ENCODE assay signal across 36 mouse cellular contexts in genomic region chr6:146906000-146906786, GRCm38 (mm10). TPM values are rescaled to one million over a fixed set of nuclear protein-coding genes. Genes with fewer than 3 reads are reported as not detected.
DNase-seq lines count a peak whose midpoint lies in the region; ATAC-seq and TF ChIP-seq lines count a peak whose summit lies in the region.
"Had no signal": no experiment of that assay in that cellular context is flagged by ENCODE, and none has a peak within 500 bp of the region (broad histone marks: within the 10 kb centered on the region; RNA-seq: fewer than 3 reads in every experiment).

No protein-coding gene starts in this region.

- no peak overlapping the region for H3K9ac ChIP-seq in heart, adult 2 months (ENCODE audit: low read depth, low read length)
- no peak overlapping the region for H3K9ac ChIP-seq in kidney, embryonic 16.5 days (replicated peaks; ENCODE audit: low read length)
- H3K9ac ChIP-seq: embryonic facial prominence, embryonic 15.5 days; forebrain, embryonic 13.5 days; hindbrain, embryonic 12.5 days; intestine, embryonic 15.5 days; midbrain, embryonic 12.5 days; neural tube, embryonic 13.5 days had no signal

- peak overlapping the region; percentile 3; the same call in 1 of the 2 replicates for H3K27ac ChIP-seq in heart, adult 2 months
- H3K27ac ChIP-seq in heart, embryonic 10.5 days = no peak overlapping the region
- H3K27ac ChIP-seq in kidney, embryonic 16.5 days (ENCODE audit: low read length) = peak overlapping the region; percentile 41; the same call in 1 of the 2 replicates
- H3K27ac ChIP-seq in left cerebral cortex, adult 2 months = no peak overlapping the region
- H3K27ac ChIP-seq: embryonic facial prominence, embryonic 10.5 days; embryonic facial prominence, embryonic 15.5 days; forebrain, embryonic 13.5 days; hindbrain, embryonic 12.5 days; hindbrain, postnatal 0 days; intestine, embryonic 15.5 days; midbrain, embryonic 12.5 days; neural tube, embryonic 13.5 days had no signal

- TF ChIP-seq POLR2A in heart, adult 2 months (IDR thresholded peaks at IDR 0.05; ENCODE audit: insufficient read depth, low read depth, low read length) = no peak
- no peak for TF ChIP-seq POLR2A in myocyte (IDR thresholded peaks at IDR 0.05; ENCODE audit: insufficient read length, low read depth)

- TF ChIP-seq CTCF in heart, adult 2 months (IDR thresholded peaks at IDR 0.05) = no peak
- no peak for TF ChIP-seq CTCF in left cerebral cortex, adult 2 months (IDR thresholded peaks at IDR 0.05)

- DNase-seq in heart, adult 2 months = no peak
- no peak for DNase-seq in heart, embryonic 10.5 days (ENCODE audit: low spot score)
- no peak for DNase-seq in kidney, postnatal 4 days
- DNase-seq in left cerebral cortex, adult 2 months (ENCODE audit: extremely low spot score in 1 of 2, low spot score in 2 of 2) = no peak
- DNase-seq: adrenal gland, adult 2 months; adrenal gland, postnatal 36 days; cerebellum, adult 2 months; cerebellum, postnatal 14 days; gastrocnemius, postnatal 14 days; heart, adult 18-20 months; kidney, postnatal 10 days; layer of hippocampus, adult 9-11 months; lung, adult 18-20 months; lung, postnatal 10 days; right cerebral cortex, postnatal 4 days; thymus, adult 2 months; thymus, postnatal 4 days had no signal

- no peak overlapping the region for H3ac ChIP-seq in myocyte (ENCODE audit: control insufficient read depth, insufficient read length)

- peaks cover 29% of the 10 kb centered on the region for H3K4me1 ChIP-seq in heart, adult 2 months (ENCODE audit: control insufficient read depth, insufficient read depth, low read length)
- H3K4me1 ChIP-seq in heart, embryonic 10.5 days = peaks cover 38% of the 10 kb centered on the region
- peaks cover 43% of the 10 kb centered on the region for H3K4me1 ChIP-seq in kidney, embryonic 16.5 days (ENCODE audit: insufficient read depth, low read length)
- peaks cover 95% of the 10 kb centered on the region for H3K4me1 ChIP-seq in megakaryocyte, embryonic 14.5 days
- H3K4me1 ChIP-seq: hindbrain, embryonic 12.5 days; midbrain, embryonic 12.5 days had no signal

- H3K9me3 ChIP-seq in heart, embryonic 10.5 days = no peaks in the 10 kb centered on the region
- no peaks in the 10 kb centered on the region for H3K9me3 ChIP-seq in kidney, embryonic 16.5 days (ENCODE audit: low read length)
- no peaks in the 10 kb centered on the region for H3K9me3 ChIP-seq in megakaryocyte, embryonic 14.5 days
- H3K9me3 ChIP-seq: embryonic facial prominence, embryonic 15.5 days; forebrain, embryonic 13.5 days; hindbrain, embryonic 12.5 days; intestine, embryonic 15.5 days; midbrain, embryonic 12.5 days had no signal

- peaks cover 39% of the 10 kb centered on the region for H3K36me3 ChIP-seq in heart, adult 2 months (ENCODE audit: control insufficient read depth, insufficient read depth, low read length)
- peaks cover 8% of the 10 kb centered on the region for H3K36me3 ChIP-seq in heart, embryonic 10.5 days
- H3K36me3 ChIP-seq in kidney, embryonic 16.5 days (ENCODE audit: insufficient read depth, low read length) = peaks cover 5% of the 10 kb centered on the region; the same call in 1 of the 2 replicates
- peaks cover 21% of the 10 kb centered on the region for H3K36me3 ChIP-seq in megakaryocyte, embryonic 14.5 days (replicated peaks; ENCODE audit: low read length)
- peaks cover 5% of the 10 kb centered on the region for H3K36me3 ChIP-seq in myocyte (ENCODE audit: control insufficient read depth, insufficient read depth)
- H3K36me3 ChIP-seq: embryonic facial prominence, embryonic 15.5 days; hindbrain, embryonic 12.5 days; intestine, embryonic 15.5 days; midbrain, embryonic 12.5 days; neural tube, embryonic 13.5 days had no signal

- intact Hi-C loops in heart, adult 2 months (cut with DNase I) = no loop called here
- intact Hi-C loops in left cerebral cortex, adult 2 months (cut with DNase I) = no loop called here

- 72% methylated on average over 3 of the region's 3 CpGs for WGBS in heart, adult 2 months
- WGBS in heart, embryonic 10.5 days = 70% methylated on average over 3 of the region's 3 CpGs
- WGBS in kidney, embryonic 16.5 days = 45% methylated on average over 3 of the region's 3 CpGs

- no peak overlapping the region for H3K4me2 ChIP-seq in kidney, embryonic 16.5 days (replicated peaks; ENCODE audit: low read depth, low read length)
- H3K4me2 ChIP-seq in myocyte (ENCODE audit: low read depth) = peak overlapping the region; percentile 54
- H3K4me2 ChIP-seq: embryonic facial prominence, embryonic 15.5 days; forebrain, embryonic 13.5 days; hindbrain, embryonic 12.5 days; intestine, embryonic 15.5 days; midbrain, embryonic 12.5 days; neural tube, embryonic 13.5 days had no signal

- ATAC-seq in kidney, embryonic 16.5 days (ENCODE audit: low FRiP score, low TSS enrichment) = no peak
- ATAC-seq in megakaryocyte, adult 5-6 weeks (ENCODE audit: poor library complexity, severe bottlenecking) = no peak
- ATAC-seq: activated CD4-positive, CD25-positive, alpha-beta regulatory T cell, adult 4 months; forebrain, embryonic 13.5 days; hindbrain, postnatal 0 days had no signal

- no peaks in the 10 kb centered on the region for H3K27me3 ChIP-seq in heart, adult 2 months (ENCODE audit: control insufficient read depth, insufficient read depth, low read length)
- no peaks in the 10 kb centered on the region for H3K27me3 ChIP-seq in heart, embryonic 10.5 days (ENCODE audit: insufficient read depth, poor library complexity, severe bottlenecking)
- H3K27me3 ChIP-seq in kidney, embryonic 16.5 days (ENCODE audit: insufficient read depth, low read length) = no peaks in the 10 kb centered on the region
- no peaks in the 10 kb centered on the region for H3K27me3 ChIP-seq in megakaryocyte, embryonic 14.5 days (replicated peaks)
- H3K27me3 ChIP-seq in myocyte (ENCODE audit: control insufficient read depth, insufficient read depth, insufficient read length) = no peaks in the 10 kb centered on the region
- H3K27me3 ChIP-seq: embryonic facial prominence, embryonic 15.5 days; forebrain, embryonic 13.5 days; hindbrain, embryonic 12.5 days; intestine, embryonic 15.5 days; midbrain, embryonic 12.5 days; neural tube, embryonic 13.5 days had no signal

- H3K79me2 ChIP-seq in heart, adult 2 months (replicated peaks; ENCODE audit: control insufficient read depth, insufficient read depth, low read length) = peaks cover 9% of the 10 kb centered on the region
- H3K79me2 ChIP-seq in myocyte (ENCODE audit: control insufficient read depth, insufficient read depth) = peaks cover 76% of the 10 kb centered on the region

- H3K4me3 ChIP-seq in heart, adult 2 months = no peak overlapping the region
- H3K4me3 ChIP-seq in heart, embryonic 10.5 days = no peak overlapping the region
- no peak overlapping the region for H3K4me3 ChIP-seq in kidney, embryonic 16.5 days (ENCODE audit: low read length)
- peak overlapping the region; percentile 72 for H3K4me3 ChIP-seq in megakaryocyte, embryonic 14.5 days (replicated peaks)
- no peak overlapping the region for H3K4me3 ChIP-seq in myocyte
- no peak overlapping the region for H3K4me3 ChIP-seq in left cerebral cortex, adult 2 months
- H3K4me3 ChIP-seq: embryonic facial prominence, embryonic 10.5 days; embryonic facial prominence, embryonic 15.5 days; forebrain, embryonic 13.5 days; hindbrain, embryonic 12.5 days; intestine, embryonic 15.5 days; midbrain, embryonic 12.5 days; neural tube, embryonic 13.5 days had no signal

- no peak for TF ChIP-seq EP300 in heart, adult 2 months (IDR thresholded peaks at IDR 0.05; ENCODE audit: insufficient read depth, low read depth, low read length)

TF ChIP-seq in myocyte, 11 proteins besides CTCF, POLR2A, EP300 and RAD21:
- peak in 1 of 3 experiments; percentile 52 for TF ChIP-seq MYOD1 (IDR thresholded peaks at IDR 0.05; ENCODE audit: control insufficient read depth in 1 of 3, insufficient read length in 2 of 3, low read depth in 2 of 3)
- TF ChIP-seq USF1 (IDR thresholded peaks at IDR 0.05; ENCODE audit: low read depth) = no peak
- no peak for TF ChIP-seq SRF (IDR thresholded peaks at IDR 0.05; ENCODE audit: control insufficient read depth, insufficient read length, low read depth)

RNA-seq across cellular contexts. Expression of gene Ppfibp1, which starts 17.9 kb away (rescaled TPM):
- total RNA-seq in heart, adult 2 months (2021) = 100 to 1,000 TPM; 102 to 128 TPM
- polyA plus RNA-seq in heart, adult 2 months (2012; rRNA removed) = 15.4 and 33.7 TPM in 2 replicates
- 67.3 and 88.3 TPM in 2 replicates for polyA plus RNA-seq in heart, embryonic 10.5 days (2016; fragmentation: Nextera tagmentation; extraction: Ambion mirVana)
- polyA plus RNA-seq in kidney, embryonic 16.5 days (2015; fragmentation: Nextera tagmentation; extraction: Ambion mirVana) = 66.1 and 71.1 TPM in 2 replicates
- polyA plus RNA-seq in megakaryocyte, embryonic 14.5 days (2012; ENCODE audit: insufficient read depth, low replicate concordance) = 1.7 and 3.4 TPM in 2 replicates
- total RNA-seq in megakaryocyte, adult 5-6 weeks (2015) = 4.0 and 5.0 TPM in 2 replicates
- 10.5 and 11.9 TPM in 2 replicates for total RNA-seq in megakaryocyte, adult 5-6 weeks (2017)
- polyA plus RNA-seq in myocyte (2012; fragmentation: generic; extraction: Trizol) = 79.3 TPM
- 10 to 100 TPM; 61.0 to 61.6 TPM for total RNA-seq in left cerebral cortex, adult 2 months (2021)

RNA-seq across cellular contexts. Expression of gene 1700034J05Rik, which starts 48.0 kb away (rescaled TPM):
- not detected for total RNA-seq in heart, adult 2 months (2021)
- not detected in 2 replicates for polyA plus RNA-seq in heart, adult 2 months (2012; rRNA removed)
- 0.22 and 0.33 TPM in 2 replicates for polyA plus RNA-seq in heart, embryonic 10.5 days (2016; fragmentation: Nextera tagmentation; extraction: Ambion mirVana)
- polyA plus RNA-seq in kidney, embryonic 16.5 days (2015; fragmentation: Nextera tagmentation; extraction: Ambion mirVana) = 0.17 and 0.37 TPM in 2 replicates
- polyA plus RNA-seq in megakaryocyte, embryonic 14.5 days (2012; ENCODE audit: insufficient read depth, low replicate concordance) = not detected in 2 replicates
- not detected in 2 replicates for total RNA-seq in megakaryocyte, adult 5-6 weeks (2015)
- total RNA-seq in megakaryocyte, adult 5-6 weeks (2017) = not detected in 2 replicates
- polyA plus RNA-seq in myocyte (2012; fragmentation: generic; extraction: Trizol) = 0.02 TPM
- total RNA-seq in left cerebral cortex, adult 2 months (2021) = not detected
- total RNA-seq: adrenal gland, adult 2 months; adrenal gland, postnatal 36 days; gastrocnemius, postnatal 14 days; heart, adult 18-20 months; heart, postnatal 25 days; hindbrain, postnatal 0 days; left cerebral cortex, postnatal 14 days; midbrain, postnatal 0 days had no signal
- polyA plus RNA-seq: activated CD4-positive, CD25-positive, alpha-beta regulatory T cell, adult 4 months; adrenal gland, adult 2 months; brain, embryonic 14.5 days; cerebellum, adult 2 months; hindbrain, postnatal 0 days; midbrain, postnatal 0 days; neural tube, embryonic 13.5 days; spleen, adult 2 months; thymus, adult 2 months had no signal

RNA-seq across cellular contexts. Expression of gene Smco2, which starts 56.3 kb away (rescaled TPM):
- 1 to 10 TPM; 2.0 TPM for total RNA-seq in heart, adult 2 months (2021)
- 0.47 and 0.76 TPM in 2 replicates for polyA plus RNA-seq in heart, adult 2 months (2012; rRNA removed)
- not detected in 2 replicates for polyA plus RNA-seq in heart, embryonic 10.5 days (2016; fragmentation: Nextera tagmentation; extraction: Ambion mirVana)
- not detected in 2 replicates for polyA plus RNA-seq in kidney, embryonic 16.5 days (2015; fragmentation: Nextera tagmentation; extraction: Ambion mirVana)
- not detected in 2 replicates for polyA plus RNA-seq in megakaryocyte, embryonic 14.5 days (2012; ENCODE audit: insufficient read depth, low replicate concordance)
- not detected in 2 replicates for total RNA-seq in megakaryocyte, adult 5-6 weeks (2015)
- not detected in 2 replicates for total RNA-seq in megakaryocyte, adult 5-6 weeks (2017)
- polyA plus RNA-seq in myocyte (2012; fragmentation: generic; extraction: Trizol) = not detected
- not detected for total RNA-seq in left cerebral cortex, adult 2 months (2021)
- total RNA-seq: adrenal gland, adult 2 months; adrenal gland, postnatal 36 days; gastrocnemius, postnatal 14 days; hindbrain, postnatal 0 days; left cerebral cortex, postnatal 14 days; midbrain, postnatal 0 days had no signal
- polyA plus RNA-seq: activated CD4-positive, CD25-positive, alpha-beta regulatory T cell, adult 4 months; adrenal gland, adult 2 months; brain, embryonic 14.5 days; cerebellum, adult 2 months; embryonic facial prominence, embryonic 10.5 days; embryonic facial prominence, embryonic 15.5 days; forebrain, embryonic 13.5 days; hindbrain, embryonic 12.5 days; hindbrain, postnatal 0 days; intestine, embryonic 15.5 days; limb, embryonic 14.5 days; midbrain, embryonic 12.5 days; midbrain, postnatal 0 days; neural tube, embryonic 13.5 days; spleen, adult 2 months; thymus, adult 2 months had no signal

Comparison
In these comparisons a context has a peak if more than half of its experiments do, and no peak if none do; other contexts are left out.
1. H3K27ac ChIP-seq: peak in heart, adult 2 months (single experiment) and kidney, embryonic 16.5 days (single experiment); none in heart, embryonic 10.5 days (single experiment) and left cerebral cortex, adult 2 months (single experiment).